Mouse (Mus musculus): ENCODE data around the gene Dzip1. TPM values are rescaled to one million over a fixed set of nuclear protein-coding genes. Genes with fewer than 3 reads are reported as not detected.

Dzip1 gene
- polyA plus RNA-seq, 1 experiment from 2014 or later = 100 TPM

- Histone ChIP-seq H3K4me2 (no peak overlapping the region), H3K9ac (replicated peaks) (no peak overlapping the region), H3K27me3 (replicated peaks) (no peaks in the 10 kb centered on the region), H3K27ac (replicated peaks) (no peak overlapping the region), H3K4me1 (no peaks in the 10 kb centered on the region), H3K36me3 (no peaks in the 10 kb centered on the region), H3K9me3 (replicated peaks) (no peaks in the 10 kb centered on the region), H3K4me3 (replicated peaks) (no peak overlapping the region)
- WGBS = 89% methylated on average over 8 of the region's 8 CpGs
- ATAC-seq (ENCODE audit: low FRiP score) = no peak
Observed at GRCm38 (mm10) chr14:118826346-118826745, 98.9 kb downstream of the Dzip1 start.

Other genes with a start within 250 kb of the Dzip1 start
- gene Abcc4, start 219.2 kb downstream of the Dzip1 start, polyA plus RNA-seq (2015; fragmentation: Nextera tagmentation; extraction: Ambion mirVana) = 3.1 and 3.2 TPM in 2 replicates
- 2.3 and 2.4 TPM in 2 replicates for gene Cldn10, start 137.6 kb downstream of the Dzip1 start, polyA plus RNA-seq (2015; fragmentation: Nextera tagmentation; extraction: Ambion mirVana)
- 22.6 and 26.8 TPM in 2 replicates for gene Dnajc3, start 12.5 kb upstream of the Dzip1 start, polyA plus RNA-seq (2015; fragmentation: Nextera tagmentation; extraction: Ambion mirVana)
- gene Uggt2, start 174.0 kb upstream of the Dzip1 start, polyA plus RNA-seq (2015; fragmentation: Nextera tagmentation; extraction: Ambion mirVana) = 15.1 and 19.8 TPM in 2 replicates
- gene Hs6st3, start 212.9 kb upstream of the Dzip1 start, polyA plus RNA-seq (2015; fragmentation: Nextera tagmentation; extraction: Ambion mirVana) = 2.0 and 2.1 TPM in 2 replicates